Mouse (Mus musculus): ENCODE measurements at regions not wholly inside any gene's neighbourhood (a gene's known extent, or its start where the extent isn't known, plus 50 kb on each side); places are given as distances from the start of the nearest gene placed in this dataset.

GRCm38 (mm10) chr11:19670853-19671530 lies 253.2 kb upstream of the Spred2 start:
- peak; percentile 25 for DNase-seq (ENCODE audit: low spot score)

GRCm38 (mm10) chr11:19673012-19673411 lies 251.2 kb upstream of the Spred2 start:
- no peak for DNase-seq (ENCODE audit: low spot score)

GRCm38 (mm10) chr11:19676514-19676913 lies 247.7 kb upstream of the Spred2 start:
- DNase-seq (ENCODE audit: low spot score): no peak

GRCm38 (mm10) chr11:19679041-19679440 lies 245.1 kb upstream of the Spred2 start:
- DNase-seq (ENCODE audit: low spot score): no peak

- no peak for DNase-seq (ENCODE audit: low spot score)
Measured at GRCm38 (mm10) chr11:19679669-19680068, 244.5 kb upstream of the Spred2 start.

GRCm38 (mm10) chr11:19701198-19701597 lies 223.0 kb upstream of the Spred2 start:
- no peak for DNase-seq (ENCODE audit: low spot score)

GRCm38 (mm10) chr11:19708821-19709220 lies 215.4 kb upstream of the Spred2 start:
- DNase-seq (ENCODE audit: low spot score): no peak

- no peak for DNase-seq (ENCODE audit: low spot score)
Measured at GRCm38 (mm10) chr11:19709337-19709736, 214.8 kb upstream of the Spred2 start.

GRCm38 (mm10) chr11:19713091-19713490 lies 211.1 kb upstream of the Spred2 start:
- DNase-seq (ENCODE audit: low spot score): no peak

- DNase-seq (ENCODE audit: low spot score): no peak
Measured at GRCm38 (mm10) chr11:19713597-19713996, 210.6 kb upstream of the Spred2 start.

- DNase-seq (ENCODE audit: low spot score): no peak
Measured at GRCm38 (mm10) chr11:19714211-19714610, 210.0 kb upstream of the Spred2 start.

GRCm38 (mm10) chr11:19714888-19715595 lies 209.1 kb upstream of the Spred2 start:
- DNase-seq (ENCODE audit: low spot score): no peak

- no peak for DNase-seq (ENCODE audit: low spot score)
Measured at GRCm38 (mm10) chr11:19718165-19718564, 206.0 kb upstream of the Spred2 start.

GRCm38 (mm10) chr11:19729031-19729430 lies 195.1 kb upstream of the Spred2 start:
- DNase-seq (ENCODE audit: low spot score): no peak

- no peak for DNase-seq (ENCODE audit: low spot score)
Measured at GRCm38 (mm10) chr11:19730747-19731146, 193.4 kb upstream of the Spred2 start.

GRCm38 (mm10) chr11:19736076-19736475 lies 188.1 kb upstream of the Spred2 start:
- DNase-seq (ENCODE audit: low spot score): no peak

- DNase-seq (ENCODE audit: low spot score): no peak
Measured at GRCm38 (mm10) chr11:19736926-19737325, 187.2 kb upstream of the Spred2 start.

GRCm38 (mm10) chr11:19737331-19737730 lies 186.8 kb upstream of the Spred2 start:
- DNase-seq (ENCODE audit: low spot score): no peak

- DNase-seq (ENCODE audit: low spot score): no peak
Measured at GRCm38 (mm10) chr11:19737807-19738206, 186.4 kb upstream of the Spred2 start.

GRCm38 (mm10) chr11:19739527-19740151 lies 184.5 kb upstream of the Spred2 start:
- DNase-seq (ENCODE audit: low spot score): no peak

- DNase-seq (ENCODE audit: low spot score): no peak
Measured at GRCm38 (mm10) chr11:19740562-19740961, 183.6 kb upstream of the Spred2 start.

GRCm38 (mm10) chr11:19747097-19747972 lies 176.8 kb upstream of the Spred2 start:
- no peak for DNase-seq (ENCODE audit: low spot score)
